Mouse (Mus musculus) ES-Bruce4 (cell line): ENCODE measurements around the gene Tgm2. TPM values are rescaled to one million over a fixed set of nuclear protein-coding genes. Genes with fewer than 3 reads are reported as not detected.

Experiments
- H3K27ac ChIP-seq: 2 replicates; pipeline ENCODE4 v1.5.1; 2012; ENCODE audit warnings: low read length, inconsistent platforms; ENCODE audit not compliant: insufficient read depth
- H3K27me3 ChIP-seq: 2 replicates; pipeline ENCODE4 v1.6.1; 2012; ENCODE audit warnings: mild to moderate bottlenecking, low read length, inconsistent platforms; ENCODE audit not compliant: control insufficient read depth, poor library complexity, insufficient read depth, severe bottlenecking
- H3K36me3 ChIP-seq: 2 replicates; pipeline ENCODE4 v1.6.1; 2012; ENCODE audit warnings: inconsistent platforms, mild to moderate bottlenecking, low read length, moderate library complexity; ENCODE audit not compliant: control insufficient read depth, poor library complexity, insufficient read depth, severe bottlenecking
- H3K4me1 ChIP-seq: one replicate; pipeline ENCODE4 v1.8.1; 2011; ENCODE audit warnings: low read length; ENCODE audit not compliant: control insufficient read depth, insufficient read depth
- H3K4me3 ChIP-seq: 2 replicates; pipeline ENCODE4 v1.5.1; 2011; ENCODE audit warnings: low read depth, mild to moderate bottlenecking, low read length
- H3K9ac ChIP-seq: 2 replicates; pipeline ENCODE4 v1.6.1; 2012; ENCODE audit warnings: low read depth, mild to moderate bottlenecking, inconsistent platforms; ENCODE audit not compliant: poor library complexity, severe bottlenecking
- H3K9me3 ChIP-seq: replicated peaks from 2 replicates; pipeline ENCODE4 v1.6.1; 2012; ENCODE audit warnings: mild to moderate bottlenecking, low read length, inconsistent platforms; ENCODE audit not compliant: control insufficient read depth, poor library complexity, insufficient read depth, severe bottlenecking
- CTCF ChIP-seq: IDR thresholded peaks from one replicate; pipeline ENCODE4 v1.8.1; 2011; ENCODE audit warnings: low read depth, low read length
- EP300 ChIP-seq: IDR thresholded peaks from 2 replicates; pipeline ENCODE4 v1.6.1; 2011; ENCODE audit warnings: low read depth, low read length; ENCODE audit not compliant: insufficient read depth
- POLR2A ChIP-seq: IDR thresholded peaks from one replicate; pipeline ENCODE4 v1.8.1; 2011; ENCODE audit warnings: low read length; ENCODE audit not compliant: insufficient read depth
- polyA plus RNA-seq: library from polyadenylated mRNA; stranded (reverse); fragments of >200 nt; gene quantifications from 2 replicates; pipeline ENCODE4 v1.2.4, GENCODE M21; 2011; ENCODE audit warnings: low read depth; ENCODE audit not compliant: missing spikeins, insufficient read depth, insufficient read length

The Tgm2 gene
- polyA plus RNA-seq, 1 experiment: 18.4 TPM

DNA sequence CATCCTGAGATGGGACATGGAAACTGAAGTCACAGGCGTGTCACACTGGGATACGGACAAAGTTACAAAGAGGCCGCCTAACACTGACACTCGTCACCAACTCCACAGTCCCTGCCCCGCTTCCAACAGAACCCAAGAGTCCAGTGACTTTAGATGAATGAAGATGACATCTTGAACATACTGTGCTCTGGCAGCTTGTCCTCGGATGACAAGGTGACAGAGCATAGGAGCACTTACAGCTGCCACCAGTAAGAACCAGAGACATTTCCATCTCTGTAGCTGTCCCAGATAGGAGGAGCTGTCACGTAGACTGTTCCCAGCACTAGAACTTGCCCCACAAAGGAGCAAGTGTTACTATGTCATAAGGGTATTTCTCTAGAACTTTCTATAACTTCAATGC lies 18.4 kb downstream of the Tgm2 start:
- no peak overlapping the region for H3K4me3 ChIP-seq
- H3K27ac ChIP-seq: no peak overlapping the region
- no peak overlapping the region for H3K9ac ChIP-seq
- H3K4me1 ChIP-seq: no peaks in the 10 kb centered on the region
- no peaks in the 10 kb centered on the region for H3K27me3 ChIP-seq
- no peaks in the 10 kb centered on the region for H3K9me3 ChIP-seq
- TF ChIP-seq EP300: no peak
- TF ChIP-seq POLR2A: no peak
- TF ChIP-seq CTCF: no peak
- no peaks in the 10 kb centered on the region for H3K36me3 ChIP-seq

DNA sequence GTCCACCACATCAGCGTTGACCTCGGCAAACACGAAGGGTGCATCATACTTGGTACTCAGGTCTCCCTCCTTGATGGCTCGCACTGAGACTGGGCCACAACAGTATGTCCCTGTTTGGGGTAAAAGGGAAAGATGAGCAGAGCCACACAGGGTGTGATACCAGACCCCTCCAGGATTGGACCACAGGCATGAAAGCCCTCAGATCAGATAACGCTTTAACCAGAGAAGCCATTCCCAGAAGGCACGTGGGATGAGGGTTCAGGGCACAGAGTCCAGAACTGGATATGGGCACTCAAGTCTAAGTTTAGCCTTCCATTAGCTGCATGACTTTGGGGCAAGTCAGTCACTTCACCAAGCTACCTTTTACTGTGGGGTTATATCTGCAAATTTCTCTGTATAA lies 19.0 kb downstream of the Tgm2 start:
- TF ChIP-seq POLR2A (no peak), CTCF (no peak)
- H3K4me1 ChIP-seq: no peaks in the 10 kb centered on the region
- H3K27me3 ChIP-seq: no peaks in the 10 kb centered on the region
- no peak overlapping the region for H3K27ac ChIP-seq
- no peaks in the 10 kb centered on the region for H3K36me3 ChIP-seq
- H3K9me3 ChIP-seq: no peaks in the 10 kb centered on the region
- no peak overlapping the region for H3K9ac ChIP-seq
- H3K4me3 ChIP-seq: no peak overlapping the region

DNA sequence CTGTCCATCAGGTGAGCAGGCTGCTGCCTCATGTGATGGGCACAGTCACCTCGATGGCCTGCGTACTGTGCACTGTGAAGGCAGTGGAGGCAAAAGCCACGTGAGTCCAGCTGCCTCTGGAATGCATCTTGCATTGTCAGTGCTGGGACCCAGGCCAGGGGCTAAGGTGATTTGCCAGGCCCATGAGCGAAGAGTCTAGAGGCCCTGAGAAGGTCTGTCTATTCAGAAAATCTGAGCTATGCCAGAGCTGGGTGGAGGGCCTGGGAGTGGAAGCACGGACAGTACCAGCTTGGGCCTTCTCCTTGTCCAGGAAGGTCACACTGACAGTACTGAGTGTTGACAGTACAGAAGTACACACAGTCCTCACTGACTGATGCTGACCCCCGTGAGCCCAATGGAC lies 23.4 kb downstream of the Tgm2 start:
- Histone ChIP-seq H3K9me3 (no peaks in the 10 kb centered on the region), H3K4me3 (no peak overlapping the region), H3K4me1 (no peaks in the 10 kb centered on the region), H3K36me3 (no peaks in the 10 kb centered on the region), H3K27me3 (no peaks in the 10 kb centered on the region), H3K27ac (no peak overlapping the region), H3K9ac (no peak overlapping the region)
- no peak for TF ChIP-seq EP300
- TF ChIP-seq CTCF: no peak
- no peak for TF ChIP-seq POLR2A

DNA sequence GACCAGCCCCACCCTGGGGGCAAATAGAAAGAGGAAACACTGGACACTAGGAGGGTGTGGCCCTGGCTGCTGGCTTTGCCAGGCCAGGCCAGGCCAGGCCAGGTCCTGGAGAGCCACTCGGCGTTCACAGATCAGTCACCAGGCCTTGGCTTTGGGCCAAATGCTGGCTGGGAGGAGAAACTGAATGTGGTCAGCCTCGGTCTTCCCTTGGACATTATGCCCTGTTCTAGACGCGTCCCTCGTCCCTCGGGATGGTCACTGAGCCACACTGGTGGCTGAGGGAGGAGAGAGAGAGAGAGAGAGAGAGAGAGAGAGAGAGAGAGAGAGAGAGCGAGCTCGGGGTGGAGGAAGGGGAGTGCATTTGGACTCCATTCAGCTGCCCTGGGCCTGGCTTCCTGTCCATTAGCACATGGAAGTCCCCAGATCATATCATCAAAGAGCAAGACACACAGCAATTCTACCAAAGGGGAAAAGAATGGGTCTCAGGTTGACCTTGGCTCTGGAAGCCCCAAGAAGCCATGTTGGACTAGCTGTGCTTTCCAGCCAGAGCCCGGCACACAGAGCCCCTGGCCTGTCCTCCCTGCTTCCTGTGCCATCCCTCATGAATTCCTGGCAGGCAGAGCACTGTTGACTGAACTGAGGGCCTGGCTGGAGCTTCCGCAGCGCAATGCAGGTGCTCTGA lies 24.4 kb downstream of the Tgm2 start:
- Histone ChIP-seq H3K9ac (no peak overlapping the region), H3K27ac (no peak overlapping the region), H3K4me1 (no peaks in the 10 kb centered on the region), H3K36me3 (no peaks in the 10 kb centered on the region), H3K4me3 (no peak overlapping the region), H3K27me3 (no peaks in the 10 kb centered on the region), H3K9me3 (no peaks in the 10 kb centered on the region)
- no peak for TF ChIP-seq CTCF
- no peak for TF ChIP-seq EP300
- TF ChIP-seq POLR2A: no peak

DNA sequence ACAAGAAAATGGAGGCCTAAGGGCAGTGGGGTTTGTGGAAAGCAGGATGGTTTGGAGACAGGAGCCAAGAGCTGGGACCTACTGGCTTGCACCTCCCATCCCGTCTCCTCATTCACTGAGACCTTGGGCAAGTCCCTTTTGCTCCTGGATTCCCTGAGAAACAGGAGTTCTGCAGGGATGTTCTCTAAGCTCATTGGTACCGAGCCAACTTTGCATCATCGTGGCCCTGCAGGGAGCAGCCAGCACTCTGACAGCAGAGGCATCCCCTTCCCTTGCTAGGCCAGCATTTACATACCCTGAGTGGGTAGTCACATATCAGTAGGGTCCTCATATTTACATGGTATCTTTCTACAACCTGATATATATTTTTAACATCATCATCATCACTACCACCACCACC lies 25.4 kb downstream of the Tgm2 start:
- Histone ChIP-seq H3K27ac (no peak overlapping the region), H3K4me3 (no peak overlapping the region), H3K9me3 (no peaks in the 10 kb centered on the region), H3K36me3 (no peaks in the 10 kb centered on the region), H3K4me1 (no peaks in the 10 kb centered on the region), H3K27me3 (no peaks in the 10 kb centered on the region), H3K9ac (no peak overlapping the region)
- no peak for TF ChIP-seq CTCF
- no peak for TF ChIP-seq POLR2A
- TF ChIP-seq EP300: no peak

DNA sequence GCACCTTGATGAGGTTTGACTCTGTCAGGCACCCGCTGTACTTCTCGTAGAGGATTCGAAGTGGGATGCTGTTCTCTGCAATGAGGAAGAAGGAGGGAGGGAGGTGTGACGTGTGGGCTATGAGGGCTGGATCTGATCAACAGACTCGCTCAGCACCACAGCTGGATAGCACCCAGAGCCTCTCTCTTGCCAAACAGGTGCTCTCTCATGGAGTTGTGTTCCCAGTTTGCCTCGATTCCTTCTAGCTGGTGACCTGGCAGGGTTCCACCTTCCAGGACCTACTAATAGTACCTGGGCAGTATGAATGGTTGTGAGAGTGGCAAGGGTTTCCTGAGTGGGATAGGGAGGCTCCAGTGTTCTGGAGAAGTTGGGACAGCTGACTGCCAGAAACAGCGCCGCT lies 26.0 kb downstream of the Tgm2 start:
- Histone ChIP-seq H3K9me3 (no peaks in the 10 kb centered on the region), H3K4me3 (no peak overlapping the region), H3K4me1 (no peaks in the 10 kb centered on the region), H3K9ac (no peak overlapping the region), H3K27ac (no peak overlapping the region), H3K27me3 (no peaks in the 10 kb centered on the region), H3K36me3 (no peaks in the 10 kb centered on the region)
- TF ChIP-seq CTCF (no peak), EP300 (no peak), POLR2A (no peak)
